Mouse (Mus musculus) spleen, postnatal 36 days (tissue): Measurements from ENCODE around the gene Csrnp1.

Experiments
- DNase-seq, 2 experiments: peaks; one replicate each; pipeline ENCODE4 v3.0.0; 2022; ENCODE audit warnings: low spot score in 2 of 2, mixed read lengths in 1 of 2

The Csrnp1 gene

GRCm38 (mm10) chr9:120002893-120003292 lies 18.4 kb upstream of the Csrnp1 start:
- no peak for DNase-seq

GRCm38 (mm10) chr9:120001945-120002725 lies 17.7 kb upstream of the Csrnp1 start:
- peak; percentile 70 for DNase-seq

GRCm38 (mm10) chr9:120000761-120001160 lies 16.3 kb upstream of the Csrnp1 start:
- no peak for DNase-seq

- DNase-seq, result no peak
These were observed 15.2 kb upstream of the Csrnp1 start for GRCm38 (mm10) chr9:119999636-120000035.

- no peak for DNase-seq
These were observed 14.3 kb upstream of the Csrnp1 start for GRCm38 (mm10) chr9:119998776-119999175.

GRCm38 (mm10) chr9:119996080-119996479 lies 11.6 kb upstream of the Csrnp1 start:
- no peak for DNase-seq

GRCm38 (mm10) chr9:119994207-119994606 lies 9.7 kb upstream of the Csrnp1 start:
- no peak for DNase-seq

GRCm38 (mm10) chr9:119993092-119993844 lies 8.8 kb upstream of the Csrnp1 start:
- DNase-seq, result no peak

GRCm38 (mm10) chr9:119991310-119991709 lies 6.9 kb upstream of the Csrnp1 start:
- DNase-seq, result no peak

GRCm38 (mm10) chr9:119988304-119988703 lies 3.8 kb upstream of the Csrnp1 start:
- peak; percentile 64 for DNase-seq

- DNase-seq, result no peak
These were observed 1.6 kb upstream of the Csrnp1 start for GRCm38 (mm10) chr9:119985881-119986574.

GRCm38 (mm10) chr9:119983585-119984535 lies 598 bp downstream of the Csrnp1 start:
- peak; percentile 89 to 92 for DNase-seq

GRCm38 (mm10) chr9:119982956-119983551 lies 1.4 kb downstream of the Csrnp1 start:
- peak; percentile 78 to 80 for DNase-seq

GRCm38 (mm10) chr9:119982241-119982811 lies 2.1 kb downstream of the Csrnp1 start:
- DNase-seq, result peak; percentile 82 to 83

GRCm38 (mm10) chr9:119981183-119982179 lies 3.0 kb downstream of the Csrnp1 start:
- peak; percentile 80 to 81 for DNase-seq

GRCm38 (mm10) chr9:119980770-119981182 lies 3.7 kb downstream of the Csrnp1 start:
- no peak for DNase-seq

GRCm38 (mm10) chr9:119979749-119980148 lies 4.7 kb downstream of the Csrnp1 start:
- no peak for DNase-seq

GRCm38 (mm10) chr9:119978811-119979441 lies 5.5 kb downstream of the Csrnp1 start:
- DNase-seq, result peak in 1 of 2 experiments; percentile 27
